Mouse (Mus musculus) lung, postnatal 4 days (tissue): Measurements from ENCODE around the gene Trim75.
"Not testable (repeated sequence)": the region's sequence is repeated elsewhere in the genome, so short reads cannot be mapped to it uniquely, and the experiment has no call there.

ENCODE experiments used
- DNase-seq, 2 experiments: peaks; one replicate each; pipeline ENCODE4 v3.0.0; 2021

Gene Trim75

GRCm38 (mm10) chr8:64987731-64988130 is at the start of gene Trim75:
Trim75 (minus strand) TSS chr8:64987831.
- DNase-seq = no peak

GRCm38 (mm10) chr8:65037117-65037533 is 49.5 kb upstream of the Trim75 start, which contains the start of gene Apela:
Apela (minus strand) TSS chr8:65037336.
- peak; percentile 21 to 42 for DNase-seq

- DNase-seq = no peak
Observed at GRCm38 (mm10) chr8:65034136-65034535, 46.5 kb upstream of the Trim75 start.

- DNase-seq = no peak
Observed at GRCm38 (mm10) chr8:65033056-65033455, 45.4 kb upstream of the Trim75 start.

GRCm38 (mm10) chr8:65032107-65032506 is 44.5 kb upstream of the Trim75 start:
- no peak for DNase-seq

- DNase-seq = no peak
Observed at GRCm38 (mm10) chr8:65030735-65031485, 43.3 kb upstream of the Trim75 start.

- no peak for DNase-seq
Observed at GRCm38 (mm10) chr8:65029776-65030175, 42.1 kb upstream of the Trim75 start.

GRCm38 (mm10) chr8:65028959-65029686 is 41.5 kb upstream of the Trim75 start:
- no peak for DNase-seq

- peak; percentile 30 to 59 for DNase-seq
Observed at GRCm38 (mm10) chr8:65022485-65022884, 34.9 kb upstream of the Trim75 start.

- no peak for DNase-seq
Observed at GRCm38 (mm10) chr8:65018423-65018822, 30.8 kb upstream of the Trim75 start, which contains the start of the genes Trim61 and Trim60. Trim61 (minus strand) TSS chr8:65018523. Trim60 (minus strand) TSS chr8:65018584.

- not testable (repeated sequence) for DNase-seq
Observed at GRCm38 (mm10) chr8:65007616-65008015, 20.0 kb upstream of the Trim75 start.

- no peak for DNase-seq
Observed at GRCm38 (mm10) chr8:64998806-64999365, 11.3 kb upstream of the Trim75 start.

GRCm38 (mm10) chr8:64983150-64983897 is 4.3 kb downstream of the Trim75 start:
- no peak for DNase-seq

- DNase-seq = no peak
Observed at GRCm38 (mm10) chr8:64962836-64963235, 24.8 kb downstream of the Trim75 start.

- no peak for DNase-seq
Observed at GRCm38 (mm10) chr8:64959025-64959424, 28.6 kb downstream of the Trim75 start.

GRCm38 (mm10) chr8:64952101-64952500 is 35.5 kb downstream of the Trim75 start:
- no peak for DNase-seq

GRCm38 (mm10) chr8:64948371-64948770 is 39.3 kb downstream of the Trim75 start:
- no peak for DNase-seq

- no peak for DNase-seq
Observed at GRCm38 (mm10) chr8:64947698-64948034, 40.0 kb downstream of the Trim75 start.

- peak; percentile 96 to 97 for DNase-seq
Observed at GRCm38 (mm10) chr8:64946820-64947697, 40.6 kb downstream of the Trim75 start, which contains the start of gene Tmem192. Tmem192 (plus strand) TSS chr8:64947185.

GRCm38 (mm10) chr8:64946441-64946819 is 41.2 kb downstream of the Trim75 start:
- no peak for DNase-seq

- DNase-seq = no peak
Observed at GRCm38 (mm10) chr8:64945606-64946005, 42.0 kb downstream of the Trim75 start.

- no peak for DNase-seq
Observed at GRCm38 (mm10) chr8:64944831-64945230, 42.8 kb downstream of the Trim75 start.
